Mouse (Mus musculus) mammary gland, adult 2 months (tissue): Measurements from ENCODE around the gene Gm7358. TPM values are rescaled to one million over a fixed set of nuclear protein-coding genes. Genes with fewer than 3 reads are reported as not detected.

Source experiments
- polyA plus RNA-seq: library from polyadenylated mRNA; depleted of rRNA; stranded (reverse); fragments of >200 nt; gene quantifications from 2 replicates; pipeline ENCODE4 v1.2.3, GENCODE M21; 2012; ENCODE audit warnings: low replicate concordance; rRNA removed

The Gm7358 gene
- not detected in 2 replicates for polyA plus RNA-seq

DNA sequence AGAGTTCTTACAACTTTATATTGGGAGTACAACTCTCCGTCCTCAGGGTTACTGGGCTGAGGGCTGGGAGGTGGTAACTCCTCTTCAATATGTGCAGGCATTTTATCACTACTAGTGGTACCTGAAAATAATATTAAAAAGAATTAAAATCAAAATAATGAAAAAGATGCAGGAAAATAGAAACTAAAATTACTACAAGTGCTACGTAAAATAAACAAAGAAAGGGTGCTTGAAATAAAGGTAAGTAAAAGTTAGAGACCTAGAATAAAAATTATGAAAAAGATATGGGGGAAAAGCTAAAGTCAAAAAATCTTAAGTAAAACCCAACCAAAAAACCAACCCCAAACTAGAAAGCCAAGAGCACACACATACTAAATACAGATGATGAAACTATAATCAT lies at the start of gene Gm7358:
Gm7358 (minus strand) TSS at position 101 of the 400 bp plus-strand sequence.

Other genes with a start within 250 kb of the Gm7358 start
- not detected in 2 replicates for gene Gm7168, start 111.2 kb downstream of the Gm7358 start, polyA plus RNA-seq
- gene Gm7356, start 55.8 kb downstream of the Gm7358 start, polyA plus RNA-seq = not detected in 2 replicates
- 22.6 and 23.9 TPM in 2 replicates for gene Dact2, start 144.8 kb upstream of the Gm7358 start, polyA plus RNA-seq
- gene Smoc2, start 220.0 kb upstream of the Gm7358 start, polyA plus RNA-seq = 39.8 and 56.4 TPM in 2 replicates